Mouse (Mus musculus) neural tube, embryonic 12.5 days (tissue): ENCODE results near the gene Zmiz1. TPM values are rescaled to one million over a fixed set of nuclear protein-coding genes. Genes with fewer than 3 reads are reported as not detected.
A peak's percentile ranks its signal among the peaks of the same experiment; 100 is the strongest.

Experiments
- ATAC-seq: fragments of 200-750 bp; cut with Nextera tagmentation; 2 replicates; pipeline ENCODE4 v1.8.0; 2017; ENCODE audit warnings: low read depth, mild to moderate bottlenecking, moderate TSS enrichment, moderate library complexity; ENCODE audit not compliant: low FRiP score
- H3K27ac ChIP-seq: fragments of 300-500 bp; sonication (generic); 2 replicates; pipeline ENCODE4 v1.5.1; 2016
- H3K27me3 ChIP-seq: fragments of 300-500 bp; sonication (generic); replicated peaks from 2 replicates; pipeline ENCODE4 v1.6.1; 2016; ENCODE audit warnings: mild to moderate bottlenecking
- H3K36me3 ChIP-seq: fragments of 300-500 bp; sonication (generic); 2 replicates; pipeline ENCODE4 v1.6.1; 2016; ENCODE audit warnings: mild to moderate bottlenecking
- H3K4me1 ChIP-seq: fragments of 300-500 bp; sonication (generic); 2 replicates; pipeline ENCODE4 v1.6.1; 2016
- H3K4me2 ChIP-seq: fragments of 300-500 bp; sonication (generic); replicated peaks from 2 replicates; pipeline ENCODE4 v1.6.1; 2016; ENCODE audit warnings: mild to moderate bottlenecking
- H3K4me3 ChIP-seq: fragments of 300-500 bp; sonication (generic); 2 replicates; pipeline ENCODE4 v1.5.1; 2016
- H3K9ac ChIP-seq: fragments of 300-500 bp; sonication (generic); 2 replicates; pipeline ENCODE4 v1.6.1; 2016; ENCODE audit warnings: mild to moderate bottlenecking
- H3K9me3 ChIP-seq: fragments of 300-500 bp; sonication (generic); 2 replicates; pipeline ENCODE4 v1.6.1; 2016; ENCODE audit warnings: mild to moderate bottlenecking
- WGBS: fragments of 180-500 bp; shearing (Covaris S2); methylation state at CpG from one replicate; pipeline ENCODE4 v1.1.7; 2016; 5-methylcytosine and 5-hydroxymethylcytosine counted together
- polyA plus RNA-seq: library from polyadenylated mRNA; unstranded; fragments of >200 nt; fragmentation: Nextera tagmentation; extraction: Ambion mirVana; gene quantifications from 2 replicates; pipeline ENCODE4 v1.2.1, GENCODE M21; 2016

Zmiz1 gene
- polyA plus RNA-seq, 1 experiment from 2014 or later: 63.4 TPM

GRCm38 (mm10) chr14:25501481-25501880, 42.5 kb downstream of the Zmiz1 start:
- WGBS: 96% methylated on average over 5 of the region's 5 CpGs
- peaks cover 58% of the 10 kb centered on the region for H3K4me1 ChIP-seq
- no peak overlapping the region for H3K27ac ChIP-seq

GRCm38 (mm10) chr14:25502355-25502754, 43.4 kb downstream of the Zmiz1 start:
- peaks cover 50% of the 10 kb centered on the region for H3K4me1 ChIP-seq
- no peaks in the 10 kb centered on the region for H3K27me3 ChIP-seq
- H3K9me3 ChIP-seq: no peaks in the 10 kb centered on the region
- no peak overlapping the region for H3K9ac ChIP-seq
- no peak overlapping the region for H3K27ac ChIP-seq
- no peak overlapping the region for H3K4me3 ChIP-seq
- ATAC-seq: no peak
- peaks cover 50% of the 10 kb centered on the region for H3K36me3 ChIP-seq
- WGBS: 95% methylated on average over 3 of the region's 3 CpGs
- no peak overlapping the region for H3K4me2 ChIP-seq

More at GRCm38 (mm10) chr14:25501481-25501880, 42.5 kb downstream of the Zmiz1 start:
- no peak for ATAC-seq
- no peak overlapping the region for H3K9ac ChIP-seq
- H3K9me3 ChIP-seq: no peaks in the 10 kb centered on the region
- H3K27me3 ChIP-seq: no peaks in the 10 kb centered on the region
- peaks cover 41% of the 10 kb centered on the region for H3K36me3 ChIP-seq
- H3K4me3 ChIP-seq: no peak overlapping the region
- no peak overlapping the region for H3K4me2 ChIP-seq

GRCm38 (mm10) chr14:25504241-25504640, 45.3 kb downstream of the Zmiz1 start:
- no peaks in the 10 kb centered on the region for H3K27me3 ChIP-seq

GRCm38 (mm10) chr14:25505201-25505671, 46.3 kb downstream of the Zmiz1 start:
- no peak for ATAC-seq
- Histone ChIP-seq H3K4me1 (peaks cover 38% of the 10 kb centered on the region), H3K9ac (no peak overlapping the region), H3K9me3 (no peaks in the 10 kb centered on the region), H3K4me2 (no peak overlapping the region), H3K36me3 (peaks cover 64% of the 10 kb centered on the region), H3K27ac (no peak overlapping the region), H3K27me3 (no peaks in the 10 kb centered on the region), H3K4me3 (no peak overlapping the region)
- 84% methylated on average over 6 of the region's 6 CpGs for WGBS

More at GRCm38 (mm10) chr14:25504241-25504640, 45.3 kb downstream of the Zmiz1 start:
- Histone ChIP-seq H3K4me1 (peaks cover 37% of the 10 kb centered on the region), H3K27ac (no peak overlapping the region), H3K36me3 (peaks cover 64% of the 10 kb centered on the region), H3K9ac (no peak overlapping the region), H3K4me2 (no peak overlapping the region), H3K9me3 (no peaks in the 10 kb centered on the region), H3K4me3 (no peak overlapping the region)
- 86% methylated on average over 3 of the region's 3 CpGs for WGBS
- ATAC-seq: no peak

GRCm38 (mm10) chr14:25508111-25508756, 49.2 kb downstream of the Zmiz1 start:
- H3K36me3 ChIP-seq: peaks cover 54% of the 10 kb centered on the region

GRCm38 (mm10) chr14:25508757-25509139, 49.8 kb downstream of the Zmiz1 start:
- WGBS: 91% methylated on average over 5 of the region's 5 CpGs
- peaks cover 56% of the 10 kb centered on the region for H3K4me1 ChIP-seq

More at GRCm38 (mm10) chr14:25508111-25508756, 49.2 kb downstream of the Zmiz1 start:
- no peak overlapping the region for H3K9ac ChIP-seq
- WGBS: 86% methylated on average over 13 of the region's 13 CpGs
- peaks cover 50% of the 10 kb centered on the region for H3K4me1 ChIP-seq
- ATAC-seq: no peak
- no peaks in the 10 kb centered on the region for H3K9me3 ChIP-seq
- H3K4me3 ChIP-seq: no peak overlapping the region
- H3K27me3 ChIP-seq: no peaks in the 10 kb centered on the region
- no peak overlapping the region for H3K27ac ChIP-seq
- H3K4me2 ChIP-seq: no peak overlapping the region

GRCm38 (mm10) chr14:25509450-25510129, 50.6 kb downstream of the Zmiz1 start:
- no peaks in the 10 kb centered on the region for H3K27me3 ChIP-seq
- no peak overlapping the region for H3K9ac ChIP-seq
- H3K4me1 ChIP-seq: peaks cover 63% of the 10 kb centered on the region
- 0 out of 2 replicates have a peak overlapping the region, but pooled peaks have one; percentile 32 for H3K27ac ChIP-seq
- no peak for ATAC-seq
- H3K4me3 ChIP-seq: no peak overlapping the region
- no peaks in the 10 kb centered on the region for H3K9me3 ChIP-seq
- WGBS: 90% methylated on average over 20 of the region's 20 CpGs
- no peak overlapping the region for H3K4me2 ChIP-seq
- peaks cover 41% of the 10 kb centered on the region for H3K36me3 ChIP-seq

More at GRCm38 (mm10) chr14:25508757-25509139, 49.8 kb downstream of the Zmiz1 start:
- ATAC-seq: no peak
- Histone ChIP-seq H3K4me3 (no peak overlapping the region), H3K36me3 (peaks cover 49% of the 10 kb centered on the region), H3K9me3 (no peaks in the 10 kb centered on the region), H3K4me2 (no peak overlapping the region), H3K27me3 (no peaks in the 10 kb centered on the region), H3K9ac (no peak overlapping the region), H3K27ac (no peak overlapping the region)

- H3K4me1 ChIP-seq: peaks cover 68% of the 10 kb centered on the region
- WGBS: 62% methylated on average over 3 of the region's 3 CpGs
- H3K27me3 ChIP-seq: no peaks in the 10 kb centered on the region
- H3K4me2 ChIP-seq: no peak overlapping the region
- H3K9me3 ChIP-seq: no peaks in the 10 kb centered on the region
- no peak overlapping the region for H3K27ac ChIP-seq
- H3K4me3 ChIP-seq: no peak overlapping the region
- H3K36me3 ChIP-seq: peaks cover 33% of the 10 kb centered on the region
- no peak overlapping the region for H3K9ac ChIP-seq
- ATAC-seq: no peak
Observed at GRCm38 (mm10) chr14:25510362-25510761, 51.4 kb downstream of the Zmiz1 start.

- no peak overlapping the region for H3K9ac ChIP-seq
- H3K36me3 ChIP-seq: peaks cover 28% of the 10 kb centered on the region
- no peak overlapping the region for H3K27ac ChIP-seq
- H3K4me3 ChIP-seq: no peak overlapping the region
- no peaks in the 10 kb centered on the region for H3K9me3 ChIP-seq
- no peak for ATAC-seq
- WGBS: 57% methylated on average over 7 of the region's 7 CpGs
- H3K4me2 ChIP-seq: no peak overlapping the region
- H3K27me3 ChIP-seq: no peaks in the 10 kb centered on the region
- H3K4me1 ChIP-seq: peaks cover 72% of the 10 kb centered on the region
Observed at GRCm38 (mm10) chr14:25510987-25511386, 52.0 kb downstream of the Zmiz1 start.

GRCm38 (mm10) chr14:25511564-25511963, 52.6 kb downstream of the Zmiz1 start:
- 58% methylated on average over 3 of the region's 3 CpGs for WGBS
- H3K4me1 ChIP-seq: peaks cover 78% of the 10 kb centered on the region
- H3K27ac ChIP-seq: no peak overlapping the region
- no peak for ATAC-seq
- no peak overlapping the region for H3K9ac ChIP-seq
- H3K4me2 ChIP-seq: no peak overlapping the region
- H3K9me3 ChIP-seq: no peaks in the 10 kb centered on the region
- H3K36me3 ChIP-seq: peaks cover 22% of the 10 kb centered on the region
- no peak overlapping the region for H3K4me3 ChIP-seq
- H3K27me3 ChIP-seq: no peaks in the 10 kb centered on the region

GRCm38 (mm10) chr14:25511967-25512366, 53.0 kb downstream of the Zmiz1 start:
- Histone ChIP-seq H3K27ac (no peak overlapping the region), H3K4me3 (no peak overlapping the region), H3K4me1 (peaks cover 82% of the 10 kb centered on the region), H3K9ac (no peak overlapping the region), H3K36me3 (peaks cover 18% of the 10 kb centered on the region), H3K9me3 (no peaks in the 10 kb centered on the region), H3K4me2 (no peak overlapping the region; the same call in 1 of the 2 replicates), H3K27me3 (no peaks in the 10 kb centered on the region)
- no peak for ATAC-seq
- 21% methylated on average over 5 of the region's 5 CpGs for WGBS

GRCm38 (mm10) chr14:25512803-25513202, 53.8 kb downstream of the Zmiz1 start:
- H3K4me2 ChIP-seq: no peak overlapping the region; the same call in 1 of the 2 replicates
- H3K27ac ChIP-seq: peak overlapping the region; percentile 20; the same call in 1 of the 2 replicates
- ATAC-seq: no peak; the same call in 1 of the 2 replicates
- no peaks in the 10 kb centered on the region for H3K9me3 ChIP-seq
- no peak overlapping the region for H3K4me3 ChIP-seq
- 22% methylated on average over 6 of the region's 6 CpGs for WGBS
- H3K4me1 ChIP-seq: peaks cover 90% of the 10 kb centered on the region
- H3K36me3 ChIP-seq: peaks cover 10% of the 10 kb centered on the region
- peak overlapping the region; percentile 40; the same call in 1 of the 2 replicates for H3K9ac ChIP-seq
- H3K27me3 ChIP-seq: no peaks in the 10 kb centered on the region
